Mouse (Mus musculus): ENCODE results near the gene Coro2a. TPM values are rescaled to one million over a fixed set of nuclear protein-coding genes. Genes with fewer than 3 reads are reported as not detected.
"Not testable (repeated sequence)": the region's sequence is repeated elsewhere in the genome, so short reads cannot be mapped to it uniquely, and the experiment has no call there.

Gene Coro2a
- polyA plus RNA-seq, 2 experiments from 2014 or later: 104 to 110 TPM

GRCm38 (mm10) chr4:46582024-46582423 is 20.0 kb downstream of the Coro2a start:
- not testable (repeated sequence) for ATAC-seq

GRCm38 (mm10) chr4:46581577-46581976 is 20.4 kb downstream of the Coro2a start:
- not testable (repeated sequence) for ATAC-seq

- peak; percentile 46 for ATAC-seq
Measured at GRCm38 (mm10) chr4:46580799-46581243, 21.2 kb downstream of the Coro2a start.

GRCm38 (mm10) chr4:46578796-46579346 is 23.1 kb downstream of the Coro2a start:
- not testable (repeated sequence) for ATAC-seq

GRCm38 (mm10) chr4:46578228-46578627 is 23.8 kb downstream of the Coro2a start:
- ATAC-seq: no peak

- ATAC-seq: not testable (repeated sequence)
Measured at GRCm38 (mm10) chr4:46575509-46576284, 26.3 kb downstream of the Coro2a start.

- ATAC-seq: no peak
Measured at GRCm38 (mm10) chr4:46574841-46575240, 27.2 kb downstream of the Coro2a start.

- no peak for ATAC-seq
Measured at GRCm38 (mm10) chr4:46574024-46574753, 27.8 kb downstream of the Coro2a start.

GRCm38 (mm10) chr4:46572616-46573015 is 29.4 kb downstream of the Coro2a start:
- peak; percentile 33 for ATAC-seq

GRCm38 (mm10) chr4:46571744-46572143 is 30.3 kb downstream of the Coro2a start:
- ATAC-seq: peak; percentile 29

GRCm38 (mm10) chr4:46569671-46570070 is 32.3 kb downstream of the Coro2a start:
- ATAC-seq: no peak

- no peak for ATAC-seq
Measured at GRCm38 (mm10) chr4:46568169-46568568, 33.8 kb downstream of the Coro2a start.

GRCm38 (mm10) chr4:46566931-46567671 is 34.9 kb downstream of the Coro2a start:
- ATAC-seq: peak; percentile 61

GRCm38 (mm10) chr4:46565393-46565955 is 36.5 kb downstream of the Coro2a start:
- peak; percentile 17 for ATAC-seq

- no peak for ATAC-seq
Measured at GRCm38 (mm10) chr4:46564247-46564646, 37.8 kb downstream of the Coro2a start.

- ATAC-seq: peak; percentile 18
Measured at GRCm38 (mm10) chr4:46563847-46564246, 38.2 kb downstream of the Coro2a start.

- no peak for ATAC-seq
Measured at GRCm38 (mm10) chr4:46562841-46563240, 39.2 kb downstream of the Coro2a start.

- no peak for ATAC-seq
Measured at GRCm38 (mm10) chr4:46562037-46562436, 40.0 kb downstream of the Coro2a start.

GRCm38 (mm10) chr4:46560069-46560705 is 41.8 kb downstream of the Coro2a start:
- peak; percentile 28 for ATAC-seq

- no peak for ATAC-seq
Measured at GRCm38 (mm10) chr4:46558672-46559667, 43.0 kb downstream of the Coro2a start.

Data from CD4-positive, CD25-positive, alpha-beta regulatory T cell, adult 4 months (primary cell).